Mouse (Mus musculus) lung, postnatal 10 days (tissue): ENCODE measurements around the gene Apbb2.

Experiments
- DNase-seq: peaks from one replicate; pipeline ENCODE4 v3.0.0; 2021

The Apbb2 gene

DNA sequence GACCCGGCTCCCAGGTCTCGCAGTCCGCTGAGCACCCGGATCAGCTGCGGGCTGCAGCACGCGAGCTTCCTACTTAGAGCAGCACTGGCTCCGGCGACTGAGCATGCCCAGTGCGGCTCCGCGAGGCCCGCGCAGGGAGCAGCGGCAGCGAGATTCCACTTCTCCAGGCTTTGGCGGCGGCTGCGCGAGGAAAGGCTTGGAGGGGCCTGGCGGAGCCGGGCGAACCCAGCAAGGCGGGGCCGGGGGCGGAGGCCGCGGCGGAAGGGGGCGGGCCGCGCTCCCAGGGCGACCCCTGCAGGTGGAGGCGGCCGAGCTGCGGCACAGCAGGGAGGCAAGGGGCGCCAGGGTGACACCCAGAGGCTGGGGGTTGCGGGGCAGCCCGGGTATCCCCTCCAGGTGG, at the start of gene Apbb2:
TSS of gene Apbb2 (minus strand) at position 188 of the 400 bp plus-strand sequence.
- DNase-seq = peak; percentile 97

DNA sequence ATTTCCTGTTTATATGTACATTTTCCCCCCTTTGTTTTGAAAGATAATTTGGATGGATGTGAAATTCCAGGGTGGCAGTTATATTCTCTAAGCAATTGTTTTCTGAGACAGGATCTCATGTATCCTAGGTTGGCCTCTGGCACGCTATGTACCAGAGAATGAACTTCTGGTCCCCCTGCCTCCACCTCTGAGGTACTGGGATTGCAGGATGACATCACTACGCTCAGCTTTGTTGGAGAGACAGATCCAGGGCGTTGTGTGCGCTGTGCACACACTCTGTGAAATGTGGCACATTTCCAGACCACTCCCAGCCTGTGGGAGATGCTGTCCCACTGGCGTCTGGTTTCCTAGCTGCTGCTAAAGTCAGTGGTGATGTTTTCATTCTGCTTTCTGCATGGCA, 35.6 kb upstream of the Apbb2 start:
- peak; percentile 83 for DNase-seq

DNA sequence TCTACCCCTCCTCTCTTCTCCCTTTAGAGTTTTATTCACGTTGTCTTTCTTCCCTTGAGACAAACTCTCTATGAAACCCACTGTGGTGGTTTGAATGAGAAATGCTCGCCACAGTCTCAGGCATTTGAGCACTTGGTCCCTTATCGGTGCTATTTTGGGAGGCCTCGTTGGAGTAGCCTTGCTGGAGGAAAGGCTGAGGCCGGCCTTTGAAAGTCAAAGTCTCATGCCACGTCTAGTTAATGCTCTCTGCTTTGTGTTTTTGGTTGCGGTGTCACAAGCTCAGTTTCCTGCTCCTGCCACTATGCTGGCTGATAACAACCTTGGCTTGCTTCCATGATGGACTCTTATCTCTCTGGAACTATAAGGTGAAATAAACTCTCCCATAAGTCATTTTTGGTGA, 28.9 kb upstream of the Apbb2 start:
- DNase-seq = no peak

GRCm38 (mm10) chr5:66643260-66643659, 24.7 kb upstream of the Apbb2 start:
- no peak for DNase-seq

DNA sequence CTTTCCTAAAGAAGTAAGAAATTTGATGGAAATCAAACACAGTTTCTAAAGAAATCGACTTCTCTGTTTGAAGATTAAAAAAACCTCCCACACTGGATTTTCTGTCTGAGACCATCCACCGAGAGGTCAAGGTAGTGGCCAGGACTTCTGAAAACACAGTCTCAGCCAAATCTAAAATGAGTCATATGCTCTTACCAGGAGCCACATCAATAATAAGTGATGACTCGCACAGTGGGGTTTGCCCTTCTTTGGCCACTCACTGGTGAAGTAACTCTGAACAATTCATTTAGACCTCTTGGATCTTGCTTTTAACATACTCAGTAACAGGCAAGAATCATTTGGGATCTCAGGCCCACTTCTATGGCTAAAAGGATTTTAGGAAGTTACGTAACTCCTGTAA, 23.6 kb upstream of the Apbb2 start:
- DNase-seq = no peak

DNA sequence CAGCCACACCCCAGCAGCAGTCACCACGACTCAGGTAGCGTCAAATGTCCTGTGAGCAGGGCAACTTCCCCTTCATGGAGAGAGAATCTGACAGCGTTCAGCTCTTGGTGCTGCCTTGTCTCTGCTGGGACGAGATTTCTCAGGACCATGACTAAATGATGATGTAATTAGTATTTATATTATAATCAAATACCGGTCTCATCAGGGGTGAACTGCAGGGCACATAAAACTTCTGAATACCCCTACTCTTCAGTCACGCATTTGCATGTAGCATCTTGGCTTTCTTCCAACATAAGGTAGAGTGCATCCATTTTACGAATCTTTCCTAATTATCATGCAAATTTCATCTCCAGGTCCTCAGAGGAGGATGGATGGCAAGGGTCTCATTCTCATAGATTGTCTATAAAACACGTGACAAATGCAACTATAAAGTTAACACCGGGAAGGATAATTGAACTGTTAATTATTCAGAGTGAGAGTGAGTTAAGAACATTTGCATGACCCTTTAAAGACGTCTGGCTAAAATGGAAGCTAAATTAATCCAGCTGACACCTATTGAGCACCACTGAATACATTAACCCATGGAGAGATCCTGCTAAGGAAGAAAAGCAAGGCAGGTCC, 17.0 kb upstream of the Apbb2 start:
- DNase-seq = no peak

GRCm38 (mm10) chr5:66627805-66628204, 9.2 kb upstream of the Apbb2 start:
- no peak for DNase-seq

GRCm38 (mm10) chr5:66620191-66620625, 1.6 kb upstream of the Apbb2 start:
- peak; percentile 91 for DNase-seq

DNA sequence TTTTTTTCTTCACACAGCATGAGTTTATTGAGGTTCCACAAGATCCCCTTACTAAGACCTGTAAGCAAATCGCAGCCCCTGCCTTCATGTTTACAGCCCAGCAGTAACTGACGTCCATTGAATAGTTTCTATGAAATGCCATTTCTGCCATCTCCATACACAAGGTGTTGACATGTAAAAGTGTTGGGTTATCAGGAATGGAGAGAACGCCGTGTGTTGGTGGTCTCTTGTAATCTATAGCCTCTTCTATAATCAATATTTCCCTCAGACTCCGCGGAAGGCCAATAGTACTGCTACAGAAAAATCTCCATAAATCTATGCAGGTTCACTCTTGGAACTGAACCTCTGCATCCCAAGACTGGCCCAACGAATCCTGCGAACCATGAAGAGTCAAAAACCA, 1.1 kb upstream of the Apbb2 start:
- no peak for DNase-seq

DNA sequence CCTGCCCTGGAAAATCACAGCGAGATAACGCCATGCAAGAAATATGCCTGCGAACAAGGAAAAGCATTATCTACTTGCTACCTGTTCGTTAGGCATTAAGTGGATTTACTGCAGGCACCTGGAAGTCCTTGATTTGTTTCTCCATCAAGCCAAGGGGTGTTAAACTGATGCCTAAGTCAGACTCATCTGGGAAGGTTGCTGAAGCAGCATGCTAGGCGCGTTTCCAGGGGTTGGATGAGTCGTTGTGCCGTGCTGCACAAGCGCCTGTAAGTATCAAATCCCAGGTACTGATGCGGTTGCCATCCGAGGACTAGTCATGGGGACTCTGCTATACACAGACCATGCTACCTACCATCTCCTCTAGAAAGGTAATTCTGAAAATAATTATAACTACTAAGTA, 611 bp upstream of the Apbb2 start:
- no peak for DNase-seq

DNA sequence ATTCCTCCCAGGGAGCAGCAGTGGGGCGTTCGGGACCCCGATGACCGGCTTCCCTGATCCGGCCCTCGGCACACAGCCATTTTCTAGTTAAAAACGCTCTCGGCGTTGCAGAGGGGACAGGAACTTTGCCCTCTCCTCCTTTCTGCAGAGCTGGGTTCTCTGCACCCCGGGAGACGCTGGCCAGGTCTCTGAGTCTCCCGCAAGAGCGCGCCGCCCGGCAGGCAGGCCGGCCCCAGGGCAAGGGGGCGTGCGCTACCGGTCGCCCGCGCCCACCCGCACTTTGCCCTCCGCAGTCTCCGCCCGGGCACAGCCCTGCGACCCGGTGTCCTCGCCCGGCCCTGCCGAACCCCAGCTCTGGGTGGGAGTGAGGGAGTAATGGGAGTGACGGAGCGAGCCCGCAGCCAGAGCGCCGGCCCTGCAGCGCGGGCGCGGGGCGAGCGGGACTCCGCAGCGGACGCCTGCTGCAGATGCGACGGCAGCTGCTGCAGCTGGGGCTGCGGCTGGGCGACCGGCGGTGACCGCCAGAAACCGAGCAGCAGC, 593 bp downstream of the Apbb2 start:
- peak; percentile 47 for DNase-seq

DNA sequence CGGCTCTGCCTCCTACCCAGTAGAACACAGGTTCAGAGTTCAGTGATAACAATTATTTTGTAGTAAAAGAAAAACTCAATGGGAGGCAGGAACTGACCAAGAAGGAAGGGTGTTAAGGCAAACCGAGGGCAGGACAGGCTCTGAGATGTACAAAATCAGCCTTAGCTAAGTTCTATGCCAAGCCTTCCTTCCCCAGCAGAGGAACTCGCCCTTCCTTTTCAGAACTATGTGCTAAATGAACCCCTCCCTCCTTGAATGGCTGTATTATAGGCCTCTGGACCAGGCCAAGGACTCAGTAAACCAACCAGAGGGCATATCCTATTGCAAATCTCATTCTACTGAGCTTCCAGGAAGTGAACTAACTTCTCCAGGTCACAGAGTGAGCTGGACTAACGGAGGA, 3.6 kb downstream of the Apbb2 start:
- DNase-seq = peak; percentile 18

DNA sequence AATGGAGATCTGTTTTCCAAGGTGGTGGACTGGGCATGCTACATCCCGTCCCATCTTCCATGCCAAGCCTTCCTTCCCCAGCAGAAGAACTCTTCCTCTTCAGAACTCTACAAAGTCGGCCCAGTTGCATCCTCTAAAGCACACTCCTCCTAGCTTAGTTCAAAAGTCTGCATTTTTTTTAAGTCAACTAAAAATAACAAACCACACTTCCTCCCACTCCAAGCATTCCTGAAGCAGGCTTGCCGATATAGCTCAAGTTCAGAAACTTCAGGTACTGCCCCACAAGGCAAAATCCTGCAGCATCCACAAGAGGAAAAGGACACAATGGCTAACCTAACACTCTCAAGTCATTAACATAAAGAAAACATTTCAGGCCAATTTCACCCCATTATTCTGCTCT, 4.9 kb downstream of the Apbb2 start:
- DNase-seq = no peak

- no peak for DNase-seq
These were observed 5.6 kb downstream of the Apbb2 start for GRCm38 (mm10) chr5:66612964-66613363.

DNA sequence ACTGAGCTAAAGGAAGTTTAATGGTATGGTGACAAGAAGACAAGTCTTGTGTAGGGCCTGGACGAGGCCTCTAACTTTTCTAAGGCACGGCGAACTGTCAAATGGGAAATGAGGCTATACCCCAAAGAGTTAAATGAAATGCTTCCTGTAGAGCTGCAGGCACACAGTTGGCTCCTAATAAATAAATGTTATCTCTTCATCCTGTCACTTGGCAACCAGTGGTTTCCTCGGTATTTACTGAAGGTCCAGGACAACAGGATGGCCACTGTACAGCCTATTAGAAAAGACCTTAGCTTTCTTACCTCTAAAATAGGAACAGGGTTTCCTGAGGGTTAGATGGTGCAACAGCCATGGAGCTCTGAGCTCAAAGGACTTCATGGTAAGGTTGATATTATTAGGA, 6.7 kb downstream of the Apbb2 start:
- DNase-seq = peak; percentile 39

GRCm38 (mm10) chr5:66611361-66611760, 7.2 kb downstream of the Apbb2 start:
- no peak for DNase-seq

GRCm38 (mm10) chr5:66610270-66610669, 8.3 kb downstream of the Apbb2 start:
- DNase-seq = no peak

GRCm38 (mm10) chr5:66609306-66609705, 9.3 kb downstream of the Apbb2 start:
- DNase-seq = peak; percentile 20

- no peak for DNase-seq
These were observed 10.8 kb downstream of the Apbb2 start for GRCm38 (mm10) chr5:66607801-66608200.

- DNase-seq = no peak
These were observed 11.4 kb downstream of the Apbb2 start for GRCm38 (mm10) chr5:66607201-66607600.

DNA sequence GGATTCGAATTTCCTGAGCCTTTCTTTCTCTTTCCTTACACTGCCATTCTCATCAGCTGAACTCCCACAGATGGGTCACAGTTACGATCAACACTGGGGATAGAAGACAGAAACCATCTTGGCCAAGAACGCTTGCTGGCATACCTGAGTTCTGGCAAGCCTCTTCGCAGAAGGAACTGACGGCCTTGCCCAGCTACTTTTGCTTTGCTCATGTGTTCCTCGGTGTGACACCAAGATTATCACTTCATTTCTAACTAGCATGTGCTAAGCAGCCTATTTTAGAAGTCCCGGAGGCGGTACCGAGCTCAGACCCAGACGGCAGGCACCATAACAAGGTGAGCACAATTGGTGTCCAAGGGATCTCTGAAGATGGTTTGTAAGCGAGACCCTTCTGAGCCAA, 12.9 kb downstream of the Apbb2 start:
- no peak for DNase-seq

DNA sequence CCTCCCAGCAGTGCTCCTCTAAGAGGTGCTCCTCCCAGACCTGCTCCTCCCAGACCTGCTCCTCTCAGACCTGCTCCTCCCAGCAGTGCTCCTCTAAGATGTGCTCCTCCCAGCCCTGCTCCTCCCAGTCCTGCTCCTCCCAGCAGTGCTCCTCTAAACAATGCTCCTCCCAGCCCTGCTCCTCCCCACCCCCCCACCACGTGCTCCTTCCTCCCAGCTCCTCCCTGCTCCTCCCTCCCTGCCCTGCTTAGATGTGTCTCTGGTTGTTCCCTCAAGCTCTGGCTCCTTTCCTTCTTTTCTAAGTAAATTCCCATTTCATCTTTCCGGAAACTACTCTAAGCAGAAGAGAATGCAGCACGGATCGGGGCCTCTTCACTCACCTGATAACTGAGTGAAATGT, 14.2 kb downstream of the Apbb2 start:
- DNase-seq = no peak

DNA sequence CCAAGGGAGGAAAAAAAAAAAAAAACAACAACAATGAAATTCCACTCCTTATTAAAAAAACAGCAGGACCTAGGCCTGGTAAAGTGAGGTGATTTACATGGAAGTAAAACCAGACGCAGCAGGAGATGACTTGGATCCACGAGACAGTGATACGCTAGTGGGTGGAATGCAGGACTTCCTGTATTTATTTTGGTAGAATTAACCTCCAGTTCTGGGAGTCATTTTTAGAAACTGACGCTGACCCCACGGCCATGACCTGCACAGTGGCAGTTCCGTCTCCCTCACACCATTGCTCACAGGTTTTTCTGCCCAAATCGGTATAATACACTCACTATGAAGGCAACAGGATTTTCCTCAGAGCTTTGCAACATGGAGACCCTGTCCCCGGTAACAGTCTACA, 14.8 kb downstream of the Apbb2 start:
- peak; percentile 43 for DNase-seq

GRCm38 (mm10) chr5:66603223-66603622, 15.4 kb downstream of the Apbb2 start:
- peak; percentile 74 for DNase-seq

DNA sequence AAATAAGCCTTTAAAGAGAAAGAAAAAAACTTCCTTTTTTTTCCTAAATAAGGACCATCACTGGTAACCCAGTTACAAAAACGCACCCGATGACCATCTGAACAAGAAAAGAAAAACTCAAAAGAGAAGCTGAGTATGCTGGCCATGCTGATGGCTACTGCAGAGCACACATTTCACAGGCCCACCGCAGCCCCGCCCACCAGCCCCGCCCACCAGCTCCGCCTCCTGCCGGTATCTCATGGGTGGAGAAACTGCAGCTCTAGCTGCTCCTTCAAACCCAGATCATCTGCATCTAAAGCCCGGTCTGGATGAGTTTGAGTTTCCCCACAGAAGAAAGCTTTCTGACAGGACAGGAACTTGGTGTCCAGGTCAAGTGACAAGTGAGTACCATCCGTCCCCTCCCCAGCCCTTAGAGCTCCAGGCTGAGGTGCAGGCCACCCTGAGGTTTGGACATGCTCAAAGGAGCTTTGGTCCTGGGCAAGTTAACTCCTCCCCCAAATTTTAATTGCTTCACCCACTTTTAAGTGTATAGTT, 16.2 kb downstream of the Apbb2 start:
- peak; percentile 40 for DNase-seq
